Mouse (Mus musculus) midbrain, embryonic 16.5 days (tissue): ENCODE results near the gene Zscan20. TPM values are rescaled to one million over a fixed set of nuclear protein-coding genes. Genes with fewer than 3 reads are reported as not detected.
"Not testable (repeated sequence)": the region's sequence is repeated elsewhere in the genome, so short reads cannot be mapped to it uniquely, and the experiment has no call there.

ENCODE experiments used
- ATAC-seq: fragments of 200-750 bp; cut with Nextera tagmentation; 2 replicates; pipeline ENCODE4 v1.8.0; 2017; ENCODE audit warnings: moderate TSS enrichment
- H3K27ac ChIP-seq: fragments of 300-500 bp; sonication (generic); 2 replicates; pipeline ENCODE4 v1.5.1; 2014; ENCODE audit warnings: mild to moderate bottlenecking, low read length, mixed read lengths
- H3K27me3 ChIP-seq: fragments of 300-500 bp; sonication (generic); 2 replicates; pipeline ENCODE4 v1.6.1; 2014; ENCODE audit warnings: low read depth, low read length, mixed read lengths; ENCODE audit not compliant: control insufficient read depth, insufficient read depth
- H3K36me3 ChIP-seq: fragments of 300-500 bp; sonication (generic); 2 replicates; pipeline ENCODE4 v1.6.1; 2014; ENCODE audit warnings: mild to moderate bottlenecking, low read length, moderate library complexity, mixed read lengths; ENCODE audit not compliant: control insufficient read depth, insufficient read depth
- H3K4me1 ChIP-seq: fragments of 300-500 bp; sonication (generic); 2 replicates; pipeline ENCODE4 v1.6.1; 2014; ENCODE audit warnings: mild to moderate bottlenecking, low read length, mixed read lengths; ENCODE audit not compliant: control insufficient read depth, insufficient read depth
- H3K4me2 ChIP-seq: fragments of 300-500 bp; sonication (generic); 2 replicates; pipeline ENCODE4 v1.6.1; 2014; ENCODE audit warnings: mild to moderate bottlenecking, low read length, mixed read lengths
- H3K4me3 ChIP-seq: fragments of 300-500 bp; sonication (generic); 2 replicates; pipeline ENCODE4 v1.5.1; 2014; ENCODE audit warnings: low read depth, mild to moderate bottlenecking, low read length, moderate library complexity, mixed read lengths
- H3K9ac ChIP-seq: fragments of 300-500 bp; sonication (generic); 2 replicates; pipeline ENCODE4 v1.6.1; 2014; ENCODE audit warnings: low read depth, low read length, mixed read lengths
- H3K9me3 ChIP-seq: fragments of 300-500 bp; sonication (generic); replicated peaks from 2 replicates; pipeline ENCODE4 v1.6.1; 2014; ENCODE audit warnings: mild to moderate bottlenecking, low read length, mixed read lengths; ENCODE audit not compliant: control insufficient read depth, poor library complexity, severe bottlenecking
- WGBS: fragments of 180-500 bp; shearing (Covaris S2); extraction: QIAGEN DNeasy Blood & Tissue Kit; methylation state at CpG from one replicate; pipeline ENCODE4 v1.1.7; 2014; 5-methylcytosine and 5-hydroxymethylcytosine counted together
- polyA plus RNA-seq: library from polyadenylated mRNA; unstranded; fragments of >200 nt; fragmentation: Nextera tagmentation; extraction: Ambion mirVana; gene quantifications from 2 replicates; pipeline ENCODE4 v1.2.1, GENCODE M21; 2015

The Zscan20 gene
- polyA plus RNA-seq, 1 experiment from 2014 or later: 5.3 TPM

GRCm38 (mm10) chr4:128597801-128598560 is 11.9 kb downstream of the Zscan20 start:
- no peaks in the 10 kb centered on the region for H3K4me1 ChIP-seq
- H3K36me3 ChIP-seq: peaks cover 4% of the 10 kb centered on the region
- no peaks in the 10 kb centered on the region for H3K9me3 ChIP-seq
- H3K27ac ChIP-seq: no peak overlapping the region
- H3K4me2 ChIP-seq: no peak overlapping the region
- no peak for ATAC-seq
- H3K9ac ChIP-seq: no peak overlapping the region
- H3K4me3 ChIP-seq: no peak overlapping the region
- H3K27me3 ChIP-seq: no peaks in the 10 kb centered on the region
- 96% methylated on average over 12 of the region's 12 CpGs for WGBS

DNA sequence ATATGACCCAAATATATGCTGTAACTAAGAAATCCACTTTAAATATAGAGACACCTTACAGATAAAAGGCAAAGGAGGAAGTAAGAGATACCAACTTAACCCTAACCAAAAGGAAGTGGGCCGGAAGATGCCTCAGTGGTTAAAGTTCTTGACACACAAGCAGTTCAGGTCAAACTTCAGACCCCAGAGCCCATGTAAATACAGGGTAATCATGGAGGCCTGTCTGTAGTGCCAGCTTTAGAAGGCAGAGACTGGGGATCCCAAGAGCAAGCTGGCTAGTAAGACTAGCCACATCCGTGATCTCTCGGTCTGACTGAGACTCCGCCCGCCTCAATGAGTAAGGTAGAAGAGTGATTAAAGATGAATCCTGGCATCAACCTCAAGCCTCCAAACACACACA is 15.8 kb downstream of the Zscan20 start:
- no peaks in the 10 kb centered on the region for H3K9me3 ChIP-seq
- H3K27ac ChIP-seq: no peak overlapping the region
- H3K4me1 ChIP-seq: no peaks in the 10 kb centered on the region
- H3K36me3 ChIP-seq: peaks cover 10% of the 10 kb centered on the region; the same call in 1 of the 2 replicates
- no peak overlapping the region for H3K4me3 ChIP-seq
- WGBS: 96% methylated on average over 5 of the region's 5 CpGs
- no peak for ATAC-seq
- H3K27me3 ChIP-seq: no peaks in the 10 kb centered on the region
- no peak overlapping the region for H3K9ac ChIP-seq
- H3K4me2 ChIP-seq: no peak overlapping the region

- Histone ChIP-seq H3K4me3 (no peak overlapping the region), H3K27me3 (no peaks in the 10 kb centered on the region), H3K9ac (no peak overlapping the region), H3K9me3 (no peaks in the 10 kb centered on the region), H3K4me1 (no peaks in the 10 kb centered on the region), H3K27ac (no peak overlapping the region), H3K36me3 (peaks cover 10% of the 10 kb centered on the region; the same call in 1 of the 2 replicates), H3K4me2 (no peak overlapping the region)
- ATAC-seq: no peak
- 95% methylated on average over 4 of the region's 4 CpGs for WGBS
These were observed 16.6 kb downstream of the Zscan20 start for GRCm38 (mm10) chr4:128593286-128593685.

DNA sequence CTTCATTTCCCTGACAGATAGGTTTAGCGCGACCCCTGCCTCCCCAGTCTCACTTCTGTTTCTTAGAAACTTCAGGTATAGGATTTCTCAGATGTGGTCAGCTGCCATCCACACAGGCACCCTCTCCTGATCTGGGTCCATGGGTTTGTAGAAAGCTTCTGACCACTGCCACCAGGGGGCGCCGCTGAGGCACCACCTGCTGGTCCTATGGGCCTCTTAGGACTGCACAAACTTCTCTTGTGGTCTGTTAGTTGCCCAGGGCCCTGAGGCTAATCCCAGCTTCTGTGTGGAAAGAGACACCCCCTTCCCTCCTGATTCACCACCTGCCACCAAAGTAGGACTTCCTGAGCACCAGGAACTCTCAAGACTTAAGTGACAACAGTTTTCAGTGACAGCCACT is 30.7 kb downstream of the Zscan20 start:
- ATAC-seq: no peak
- H3K27ac ChIP-seq: no peak overlapping the region
- no peak overlapping the region for H3K4me3 ChIP-seq
- no peak overlapping the region for H3K4me2 ChIP-seq
- no peaks in the 10 kb centered on the region for H3K4me1 ChIP-seq
- no peak overlapping the region for H3K9ac ChIP-seq
- no peaks in the 10 kb centered on the region for H3K27me3 ChIP-seq
- WGBS: 62% methylated on average over 4 of the region's 4 CpGs
- peaks cover 27% of the 10 kb centered on the region; the same call in 1 of the 2 replicates for H3K9me3 ChIP-seq
- H3K36me3 ChIP-seq: peaks cover 37% of the 10 kb centered on the region

DNA sequence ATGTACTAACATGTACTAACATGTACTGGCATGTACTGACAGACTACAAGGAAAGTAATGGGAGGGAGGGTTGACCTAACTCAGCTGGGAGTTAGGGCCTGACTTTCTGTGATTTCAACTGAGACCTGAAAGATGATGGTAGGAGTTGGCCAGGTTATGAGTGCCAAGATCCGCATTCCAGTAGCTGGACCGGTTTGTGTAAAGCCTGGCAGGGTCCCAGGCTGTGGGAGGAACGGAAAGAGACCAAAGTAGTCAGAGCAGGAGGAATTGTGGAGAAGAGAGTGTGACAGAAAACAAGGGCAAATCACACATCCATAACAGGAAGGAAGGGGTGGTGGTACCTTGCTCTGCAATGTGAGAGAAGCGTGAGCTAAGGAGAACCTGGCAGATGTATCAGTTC is 34.1 kb downstream of the Zscan20 start:
- ATAC-seq: no peak
- 91% methylated on average over 4 of the region's 4 CpGs for WGBS
- H3K9ac ChIP-seq: no peak overlapping the region
- H3K4me2 ChIP-seq: no peak overlapping the region
- H3K36me3 ChIP-seq: peaks cover 12% of the 10 kb centered on the region
- H3K4me1 ChIP-seq: no peaks in the 10 kb centered on the region
- H3K27ac ChIP-seq: no peak overlapping the region
- H3K9me3 ChIP-seq: peaks cover 3% of the 10 kb centered on the region; the same call in 1 of the 2 replicates
- H3K4me3 ChIP-seq: no peak overlapping the region
- no peaks in the 10 kb centered on the region for H3K27me3 ChIP-seq

GRCm38 (mm10) chr4:128560327-128560726 is 49.6 kb downstream of the Zscan20 start:
- ATAC-seq: no peak
- no peaks in the 10 kb centered on the region for H3K27me3 ChIP-seq
- H3K4me3 ChIP-seq: no peak overlapping the region
- H3K4me2 ChIP-seq: no peak overlapping the region
- H3K27ac ChIP-seq: no peak overlapping the region
- H3K9ac ChIP-seq: no peak overlapping the region
- no peaks in the 10 kb centered on the region for H3K9me3 ChIP-seq
- WGBS: 83% methylated on average over 3 of the region's 3 CpGs
- no peaks in the 10 kb centered on the region for H3K4me1 ChIP-seq
- peaks cover 26% of the 10 kb centered on the region for H3K36me3 ChIP-seq

DNA sequence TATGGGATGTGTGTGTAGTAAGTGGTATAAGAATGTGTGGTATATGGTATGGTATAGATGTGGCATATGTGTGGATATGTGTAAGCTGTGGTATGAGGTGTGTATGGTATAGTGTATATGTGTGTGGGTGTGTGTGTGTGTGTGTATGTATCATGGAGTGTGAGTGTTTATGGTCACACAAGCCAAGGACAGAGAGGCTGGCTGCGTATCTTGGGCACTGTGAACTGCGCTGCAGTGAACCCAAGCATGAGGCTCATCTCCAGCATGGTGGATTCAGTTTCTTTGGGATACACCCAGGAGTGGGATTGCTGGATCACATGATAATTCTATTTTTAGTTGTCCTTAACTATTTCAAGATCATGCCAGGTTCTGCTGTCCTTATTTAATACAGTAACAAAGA is 55.7 kb downstream of the Zscan20 start:
- Histone ChIP-seq H3K27me3 (no peaks in the 10 kb centered on the region), H3K36me3 (peaks cover 42% of the 10 kb centered on the region), H3K27ac (no peak overlapping the region), H3K4me2 (no peak overlapping the region), H3K9me3 (no peaks in the 10 kb centered on the region), H3K4me3 (no peak overlapping the region), H3K9ac (no peak overlapping the region), H3K4me1 (no peaks in the 10 kb centered on the region)
- no peak for ATAC-seq
- WGBS: 95% methylated on average over 2 of the region's 2 CpGs

GRCm38 (mm10) chr4:128550756-128551155 is 59.1 kb downstream of the Zscan20 start:
- H3K9ac ChIP-seq: no peak overlapping the region
- ATAC-seq: no peak
- H3K27me3 ChIP-seq: no peaks in the 10 kb centered on the region
- WGBS: 84% methylated on average over 6 of the region's 6 CpGs
- H3K9me3 ChIP-seq: no peaks in the 10 kb centered on the region
- peaks cover 49% of the 10 kb centered on the region for H3K36me3 ChIP-seq
- H3K27ac ChIP-seq: no peak overlapping the region
- H3K4me3 ChIP-seq: no peak overlapping the region
- H3K4me1 ChIP-seq: no peaks in the 10 kb centered on the region
- H3K4me2 ChIP-seq: no peak overlapping the region

GRCm38 (mm10) chr4:128543956-128544486 is 65.9 kb downstream of the Zscan20 start:
- 76% methylated on average over 2 of the region's 2 CpGs for WGBS
- H3K9me3 ChIP-seq, H3K4me3 ChIP-seq: not testable (repeated sequence)

More at GRCm38 (mm10) chr4:128543956-128544486, 65.9 kb downstream of the Zscan20 start:
- H3K27me3 ChIP-seq, H3K4me2 ChIP-seq, H3K9ac ChIP-seq, H3K27ac ChIP-seq, ATAC-seq, H3K4me1 ChIP-seq: not testable (repeated sequence)
- peaks cover 22% of the 10 kb centered on the region for H3K36me3 ChIP-seq
